Comparison of ENCODE assay signal across 10 mouse cellular contexts in the genomic region with DNA sequence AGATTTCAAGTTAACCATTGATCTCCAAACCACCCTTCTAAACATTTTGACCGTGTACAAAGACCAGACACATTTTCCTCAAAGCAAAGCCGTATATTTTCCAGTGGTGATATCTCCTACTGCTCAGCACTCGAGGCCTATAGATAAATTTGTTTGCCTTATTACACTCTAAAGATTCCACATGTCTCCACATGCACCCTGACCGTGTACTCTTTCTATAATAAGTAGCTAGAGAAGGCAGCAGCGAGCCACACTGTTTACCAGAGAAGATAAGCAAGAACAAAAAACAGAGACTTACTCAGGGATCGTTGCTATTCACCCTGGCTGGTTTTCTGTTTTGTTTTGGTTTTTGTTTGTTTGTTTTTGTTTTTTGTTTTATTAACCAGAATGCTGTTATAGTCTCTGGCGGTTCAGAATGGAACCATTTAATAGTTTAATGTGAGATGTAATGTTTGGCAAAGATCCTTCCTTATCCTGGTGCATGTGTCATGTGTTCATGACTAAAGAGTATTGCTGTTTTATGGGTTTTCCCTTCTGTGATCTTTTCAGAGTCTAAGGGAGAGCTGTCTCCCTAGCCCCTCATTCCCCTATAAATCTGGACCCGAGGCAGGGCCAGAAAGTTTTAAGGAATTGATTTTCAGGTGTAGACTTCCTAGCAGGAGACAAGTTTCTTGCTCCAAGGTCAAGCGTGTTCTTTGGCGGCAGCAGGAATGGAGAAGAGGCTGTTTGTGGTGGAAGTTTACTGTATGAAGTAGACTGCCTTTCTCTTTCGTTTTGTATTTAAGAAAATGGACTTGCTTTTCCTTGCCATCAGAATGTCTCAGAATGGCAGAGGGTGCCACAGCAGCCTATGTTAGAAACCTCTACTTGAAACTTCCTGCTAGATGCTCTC.
DNase-seq lines count a peak whose midpoint lies in the region; ATAC-seq and TF ChIP-seq lines count a peak whose summit lies in the region.
"Had no signal": no experiment of that assay in that cellular context is flagged by ENCODE, and none has a peak within 500 bp of the region (broad histone marks: within the 10 kb centered on the region; RNA-seq: fewer than 3 reads in every experiment).

No protein-coding gene starts in this region.

- no peaks in the 10 kb centered on the region for H3K36me3 ChIP-seq in limb, embryonic 15.5 days
- H3K36me3 ChIP-seq: neural tube, embryonic 12.5 days had no signal

- H3K9me3 ChIP-seq in limb, embryonic 15.5 days: no peaks in the 10 kb centered on the region
- H3K9me3 ChIP-seq: megakaryocyte, embryonic 14.5 days; neural tube, embryonic 12.5 days had no signal

- TF ChIP-seq POLR2A in bone marrow macrophage, adult 2 months (IDR thresholded peaks at IDR 0.05; ENCODE audit: borderline replicate concordance, low read depth, low read length): no peak

- H3K4me3 ChIP-seq in bone marrow macrophage, adult 2 months (ENCODE audit: insufficient read depth, low read length): no peak overlapping the region
- H3K4me3 ChIP-seq in limb, embryonic 15.5 days: no peak overlapping the region
- H3K4me3 ChIP-seq: megakaryocyte, embryonic 14.5 days; neural tube, embryonic 12.5 days had no signal

- no peak overlapping the region for H3K4me2 ChIP-seq in limb, embryonic 15.5 days
- H3K4me2 ChIP-seq: neural tube, embryonic 12.5 days had no signal

- H3K4me1 ChIP-seq in bone marrow macrophage, adult 2 months (ENCODE audit: control insufficient read depth, insufficient read depth, low read length): peaks cover 26% of the 10 kb centered on the region
- H3K4me1 ChIP-seq in limb, embryonic 15.5 days: peaks cover 26% of the 10 kb centered on the region
- H3K4me1 ChIP-seq: megakaryocyte, embryonic 14.5 days had no signal

- H3K27me3 ChIP-seq in limb, embryonic 15.5 days: no peaks in the 10 kb centered on the region
- H3K27me3 ChIP-seq: megakaryocyte, embryonic 14.5 days; neural tube, embryonic 12.5 days had no signal

- no peak for TF ChIP-seq CTCF in bone marrow macrophage, adult 2 months (IDR thresholded peaks at IDR 0.05; ENCODE audit: low read depth, low read length)

- no peak overlapping the region for H3K9ac ChIP-seq in limb, embryonic 15.5 days
- H3K9ac ChIP-seq: neural tube, embryonic 12.5 days had no signal

- WGBS in limb, embryonic 15.5 days: 44% methylated on average over 11 of the region's 11 CpGs

- peak; percentile 12 for DNase-seq in kidney, postnatal 10 days
- DNase-seq in kidney, adult 18-20 months: no peak
- DNase-seq in natural killer cell, adult 2 months (ENCODE audit: low spot score in 2 of 2): no peak
- DNase-seq in embryo, embryonic 11 days: no peak
- DNase-seq: cerebellum, adult 9-10 months had no signal

- peak overlapping the region; percentile 30 for H3K27ac ChIP-seq in bone marrow macrophage, adult 2 months (ENCODE audit: insufficient read depth, low read depth, low read length)
- H3K27ac ChIP-seq in limb, embryonic 15.5 days: peak overlapping the region; percentile 76
- H3K27ac ChIP-seq: neural tube, embryonic 12.5 days had no signal

- ATAC-seq in CD4-positive, CD25-positive, alpha-beta regulatory T cell, adult 4 months: peak; percentile 28
- no peak for ATAC-seq in limb, embryonic 15.5 days (ENCODE audit: insufficient number of reproducible peaks, low FRiP score, low TSS enrichment, low read depth)
